Mouse (Mus musculus) telencephalon, adult 2 months (tissue): Measurements from ENCODE around the gene Slc18b1.

Source experiments
- DNase-seq: peaks from one replicate; pipeline ENCODE4 v3.0.0-alpha.2; 2011; ENCODE audit warnings: low read depth, low spot score

Gene Slc18b1

GRCm38 (mm10) chr10:23806201-23806600 lies 9.4 kb downstream of the Slc18b1 start:
- DNase-seq: no peak

GRCm38 (mm10) chr10:23811635-23812437 lies 15.1 kb downstream of the Slc18b1 start:
- DNase-seq: peak; percentile 55

- no peak for DNase-seq
These were observed 15.6 kb downstream of the Slc18b1 start for GRCm38 (mm10) chr10:23812438-23812759.

- no peak for DNase-seq
These were observed 16.3 kb downstream of the Slc18b1 start for GRCm38 (mm10) chr10:23812852-23813766.

GRCm38 (mm10) chr10:23815168-23815567 lies 18.4 kb downstream of the Slc18b1 start:
- DNase-seq: peak; percentile 50

GRCm38 (mm10) chr10:23816241-23816640 lies 19.5 kb downstream of the Slc18b1 start:
- no peak for DNase-seq

- no peak for DNase-seq
These were observed 29.7 kb downstream of the Slc18b1 start for GRCm38 (mm10) chr10:23826516-23826915.

GRCm38 (mm10) chr10:23836003-23836964 lies 39.5 kb downstream of the Slc18b1 start:
- DNase-seq: no peak

GRCm38 (mm10) chr10:23837115-23837514 lies 40.3 kb downstream of the Slc18b1 start:
- DNase-seq: no peak

GRCm38 (mm10) chr10:23838910-23839309 lies 42.1 kb downstream of the Slc18b1 start:
- no peak for DNase-seq

GRCm38 (mm10) chr10:23839368-23839767 lies 42.6 kb downstream of the Slc18b1 start:
- no peak for DNase-seq

GRCm38 (mm10) chr10:23840496-23840895 lies 43.7 kb downstream of the Slc18b1 start:
- DNase-seq: no peak

- DNase-seq: no peak
These were observed 54.6 kb downstream of the Slc18b1 start, which contains the start of gene Vnn3 for GRCm38 (mm10) chr10:23851228-23851912. Vnn3 (plus strand) TSS chr10:23851462.

- no peak for DNase-seq
These were observed 55.3 kb downstream of the Slc18b1 start for GRCm38 (mm10) chr10:23852096-23852495.

GRCm38 (mm10) chr10:23864362-23865312 lies 67.9 kb downstream of the Slc18b1 start:
- no peak for DNase-seq
